Mouse (Mus musculus) hindbrain, embryonic 15.5 days (tissue): ENCODE measurements around the gene Ngp. TPM values are rescaled to one million over a fixed set of nuclear protein-coding genes. Genes with fewer than 3 reads are reported as not detected.
"Not testable (repeated sequence)": the region's sequence is repeated elsewhere in the genome, so short reads cannot be mapped to it uniquely, and the experiment has no call there.

Experiments used
- ATAC-seq: fragments of 200-750 bp; cut with Nextera tagmentation; 2 replicates; pipeline ENCODE4 v1.8.0; 2017; ENCODE audit warnings: low read depth, moderate number of reproducible peaks, moderate TSS enrichment; ENCODE audit not compliant: low FRiP score
- H3K27ac ChIP-seq: fragments of 300-500 bp; sonication (generic); replicated peaks from 2 replicates; pipeline ENCODE4 v1.5.1; 2015; ENCODE audit warnings: mild to moderate bottlenecking, inconsistent platforms
- H3K27me3 ChIP-seq: fragments of 300-500 bp; sonication (generic); 2 replicates; pipeline ENCODE4 v1.6.1; 2015; ENCODE audit warnings: control low read depth, inconsistent platforms
- H3K36me3 ChIP-seq: fragments of 300-500 bp; sonication (generic); 2 replicates; pipeline ENCODE4 v1.6.1; 2015; ENCODE audit warnings: control low read depth, inconsistent platforms
- H3K4me1 ChIP-seq: fragments of 300-500 bp; sonication (generic); replicated peaks from 2 replicates; pipeline ENCODE4 v1.6.1; 2015; ENCODE audit warnings: control low read depth, inconsistent platforms
- H3K4me2 ChIP-seq: fragments of 300-500 bp; sonication (generic); 2 replicates; pipeline ENCODE4 v1.6.1; 2015; ENCODE audit warnings: moderate library complexity, mild to moderate bottlenecking, inconsistent platforms
- H3K4me3 ChIP-seq: fragments of 300-500 bp; sonication (generic); 2 replicates; pipeline ENCODE4 v1.5.1; 2015; ENCODE audit warnings: mild to moderate bottlenecking, inconsistent platforms
- H3K9ac ChIP-seq: fragments of 300-500 bp; sonication (generic); 2 replicates; pipeline ENCODE4 v1.6.1; 2015; ENCODE audit warnings: inconsistent platforms
- H3K9me3 ChIP-seq: fragments of 300-500 bp; sonication (generic); 2 replicates; pipeline ENCODE4 v1.6.1; 2016; ENCODE audit warnings: control low read depth, inconsistent platforms
- WGBS: fragments of 180-500 bp; shearing (Covaris S2); methylation state at CpG from one replicate; pipeline ENCODE4 v1.1.7; 2015; 5-methylcytosine and 5-hydroxymethylcytosine counted together
- polyA plus RNA-seq: library from polyadenylated mRNA; unstranded; fragments of >200 nt; fragmentation: Nextera tagmentation; extraction: Ambion mirVana; gene quantifications from 2 replicates; pipeline ENCODE4 v1.2.1, GENCODE M21; 2015

The Ngp gene
- polyA plus RNA-seq = 0.77 and 1.4 TPM in 2 replicates

DNA sequence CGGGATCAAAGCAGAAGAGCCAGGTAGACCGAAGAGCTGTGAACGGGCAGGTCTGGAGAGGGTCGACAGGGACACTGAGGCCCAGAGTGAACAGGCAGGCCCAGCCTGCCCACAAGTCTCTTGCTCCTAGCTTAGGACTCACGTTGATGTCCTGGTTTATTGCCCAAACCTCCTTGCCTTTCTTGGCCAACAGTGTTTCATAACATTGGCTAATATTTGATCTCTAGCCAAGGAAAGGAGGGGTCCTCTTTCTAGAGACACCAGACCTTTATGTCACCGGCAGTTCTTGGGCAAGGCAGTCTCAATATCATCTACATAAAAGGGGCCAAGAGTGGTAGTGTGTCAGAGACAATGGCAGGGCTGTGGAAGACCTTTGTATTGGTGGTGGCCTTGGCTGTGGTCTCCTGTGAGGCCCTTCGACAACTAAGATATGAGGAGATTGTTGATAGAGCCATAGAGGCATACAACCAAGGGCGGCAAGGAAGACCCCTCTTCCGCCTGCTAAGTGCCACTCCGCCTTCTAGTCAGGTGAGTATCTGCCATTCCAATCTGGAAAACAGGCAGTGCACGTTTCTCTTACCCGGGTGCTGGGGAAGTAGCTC is at the start of gene Ngp:
Ngp (plus strand) TSS at position 237 of the 602 bp plus-strand sequence.
- Histone ChIP-seq H3K9ac (no peak within 1 kb of the TSS), H3K4me1 (no peaks in the 10 kb centered on the region), H3K9me3 (no peaks in the 10 kb centered on the region), H3K4me3 (no peak within 1 kb of the TSS), H3K27me3 (no peaks in the 10 kb centered on the region), H3K36me3 (no peaks in the 10 kb centered on the region), H3K4me2 (no peak within 1 kb of the TSS), H3K27ac (no peak within 1 kb of the TSS)
- no peak for ATAC-seq
- WGBS = 94% methylated on average over 12 of the region's 12 CpGs

DNA sequence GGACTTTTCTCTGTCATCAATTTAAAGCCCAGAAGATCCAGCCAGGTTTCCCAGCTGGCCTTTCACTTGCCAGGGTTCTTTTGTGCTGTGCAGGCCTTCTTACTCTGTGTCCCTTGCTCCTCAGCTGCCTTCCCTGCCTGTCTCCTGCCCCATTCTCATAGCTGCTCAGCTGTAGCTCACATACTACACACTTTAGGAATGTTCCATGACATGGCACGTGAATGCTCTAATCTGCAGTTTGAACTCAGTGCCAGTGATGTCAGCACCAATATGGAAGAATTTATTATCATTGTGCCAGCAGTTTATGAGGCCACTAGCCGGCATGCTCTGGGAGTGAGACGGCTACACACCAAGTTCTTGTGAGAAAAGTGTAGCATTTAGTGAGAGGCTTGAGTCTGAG is 49.7 kb upstream of the Ngp start:
- H3K27ac ChIP-seq = no peak overlapping the region
- H3K4me1 ChIP-seq = no peaks in the 10 kb centered on the region
- 94% methylated on average over 3 of the region's 3 CpGs for WGBS
- no peak overlapping the region for H3K4me3 ChIP-seq
- H3K9me3 ChIP-seq = no peaks in the 10 kb centered on the region
- H3K27me3 ChIP-seq = no peaks in the 10 kb centered on the region
- H3K36me3 ChIP-seq = peaks cover 24% of the 10 kb centered on the region
- ATAC-seq = no peak
- no peak overlapping the region for H3K4me2 ChIP-seq
- no peak overlapping the region for H3K9ac ChIP-seq

DNA sequence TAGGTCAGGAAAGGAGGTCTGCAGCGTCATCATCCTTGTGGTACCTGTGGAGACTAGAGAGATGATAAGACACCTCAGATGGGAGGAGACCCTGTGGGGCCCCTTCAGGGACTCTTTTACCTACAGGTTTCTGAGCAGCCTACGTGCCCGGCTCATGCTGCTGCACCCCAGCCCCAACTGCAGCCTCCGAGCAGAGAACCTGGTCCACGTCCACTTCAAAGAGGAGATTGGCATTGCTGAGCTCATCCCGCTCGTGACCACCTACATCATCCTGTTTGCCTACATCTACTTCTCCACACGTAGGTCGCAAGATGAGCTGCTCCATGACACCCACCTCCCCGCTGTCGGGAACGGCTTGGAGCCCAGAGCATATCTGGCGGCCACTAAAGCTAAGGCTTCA is 45.7 kb upstream of the Ngp start:
- Histone ChIP-seq H3K27me3 (no peaks in the 10 kb centered on the region), H3K9me3 (no peaks in the 10 kb centered on the region), H3K4me1 (no peaks in the 10 kb centered on the region), H3K27ac (no peak overlapping the region), H3K4me2 (no peak overlapping the region), H3K4me3 (no peak overlapping the region), H3K9ac (no peak overlapping the region), H3K36me3 (peaks cover 44% of the 10 kb centered on the region)
- 95% methylated on average over 13 of the region's 13 CpGs for WGBS
- no peak for ATAC-seq

DNA sequence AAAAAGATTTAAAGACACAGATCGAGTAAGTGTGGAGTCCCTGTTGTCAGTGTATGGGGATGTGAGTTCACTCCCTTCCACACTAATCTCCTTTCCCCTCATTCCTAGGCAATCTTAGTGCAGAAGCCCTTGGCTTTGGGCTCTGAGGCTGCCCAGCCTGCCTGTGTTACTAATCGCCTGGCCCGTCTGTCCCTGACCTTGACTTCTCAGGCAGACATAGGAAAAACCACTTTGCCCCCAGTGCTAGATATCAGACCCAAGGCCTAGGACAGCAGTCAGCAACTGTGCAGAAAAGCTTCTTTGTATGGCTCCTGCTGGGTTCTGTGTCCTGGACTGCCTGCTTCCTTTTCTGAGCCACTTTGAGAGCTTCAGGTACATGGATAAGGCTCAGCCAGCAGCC is 43.9 kb upstream of the Ngp start:
- Histone ChIP-seq H3K27me3 (no peaks in the 10 kb centered on the region), H3K27ac (no peak overlapping the region), H3K4me3 (no peak overlapping the region), H3K9me3 (no peaks in the 10 kb centered on the region), H3K36me3 (peaks cover 50% of the 10 kb centered on the region), H3K4me1 (no peaks in the 10 kb centered on the region), H3K4me2 (no peak overlapping the region), H3K9ac (no peak overlapping the region)
- 97% methylated on average over 3 of the region's 3 CpGs for WGBS
- ATAC-seq = no peak

DNA sequence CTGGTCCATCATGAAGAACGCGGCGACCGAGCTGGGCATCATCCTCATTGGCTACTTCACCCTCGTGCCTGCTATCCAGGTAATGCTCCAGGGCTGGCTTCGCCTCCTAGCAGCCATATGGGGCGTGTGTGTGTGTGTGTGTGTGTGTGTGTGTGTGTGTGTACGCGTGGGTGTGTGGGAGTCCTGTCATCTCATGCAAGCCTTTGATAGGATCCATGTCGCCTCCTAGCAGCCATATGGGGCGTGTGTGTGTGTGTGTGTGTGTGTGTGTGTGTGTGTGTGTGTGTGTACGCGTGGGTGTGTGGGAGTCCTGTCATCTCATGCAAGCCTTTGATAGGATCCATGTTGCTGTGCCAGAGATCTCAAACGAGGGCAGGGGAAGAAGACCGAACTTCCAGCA is 41.9 kb upstream of the Ngp start:
- not testable (repeated sequence) for H3K9ac ChIP-seq, H3K27ac ChIP-seq, H3K4me2 ChIP-seq, H3K27me3 ChIP-seq, H3K4me1 ChIP-seq, H3K9me3 ChIP-seq, ATAC-seq, H3K4me3 ChIP-seq
- WGBS = 88% methylated on average over 15 of the region's 15 CpGs
- peaks cover 53% of the 10 kb centered on the region for H3K36me3 ChIP-seq

DNA sequence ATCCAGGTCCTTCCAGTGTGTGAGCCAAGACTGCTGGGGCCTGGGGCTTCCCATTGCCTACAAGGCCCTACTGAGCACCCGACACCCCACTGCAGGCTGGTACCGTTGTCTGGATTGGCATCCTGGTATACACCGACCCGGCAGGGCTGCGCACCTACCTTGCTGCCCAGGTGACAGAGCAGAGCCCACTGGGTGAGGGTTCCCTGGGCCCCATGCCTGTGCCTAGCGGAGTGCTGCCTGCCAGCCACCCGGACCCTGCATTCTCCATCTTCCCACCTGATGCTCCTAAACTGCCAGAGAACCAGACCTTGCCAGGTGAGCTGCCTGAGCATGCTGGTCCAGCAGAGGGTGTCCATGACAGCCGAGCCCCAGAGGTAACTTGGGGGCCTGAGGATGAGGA is 40.2 kb upstream of the Ngp start:
- H3K4me3 ChIP-seq = no peak overlapping the region
- H3K4me2 ChIP-seq = no peak overlapping the region
- no peaks in the 10 kb centered on the region for H3K27me3 ChIP-seq
- no peaks in the 10 kb centered on the region for H3K4me1 ChIP-seq
- H3K27ac ChIP-seq = no peak overlapping the region
- peaks cover 61% of the 10 kb centered on the region for H3K36me3 ChIP-seq
- no peak overlapping the region for H3K9ac ChIP-seq
- no peak for ATAC-seq
- H3K9me3 ChIP-seq = no peaks in the 10 kb centered on the region
- WGBS = 96% methylated on average over 8 of the region's 8 CpGs

DNA sequence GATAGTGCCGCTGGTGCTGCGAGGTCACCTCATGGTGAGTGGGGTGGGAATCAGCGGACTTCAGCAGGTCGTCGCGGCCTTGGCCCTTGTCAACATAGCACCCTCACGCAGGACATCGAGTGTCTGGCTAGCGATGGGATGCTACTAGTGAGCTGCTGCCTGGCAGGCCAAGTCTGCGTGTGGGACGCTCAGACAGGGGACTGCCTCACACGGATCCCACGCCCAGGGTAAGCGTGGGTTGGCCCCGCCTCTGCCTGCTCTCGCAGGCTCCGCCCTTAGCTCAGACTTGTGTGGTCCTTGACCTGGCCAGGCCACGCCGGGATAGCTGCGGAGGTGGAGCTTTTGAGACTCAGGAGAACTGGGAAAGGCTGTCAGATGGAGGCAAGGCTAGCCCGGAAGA is 38.9 kb upstream of the Ngp start:
- H3K27ac ChIP-seq = no peak overlapping the region
- H3K4me2 ChIP-seq = no peak overlapping the region
- no peak overlapping the region for H3K4me3 ChIP-seq
- peaks cover 71% of the 10 kb centered on the region for H3K36me3 ChIP-seq
- H3K9ac ChIP-seq = no peak overlapping the region
- ATAC-seq = no peak; the same call in 1 of the 2 replicates
- H3K9me3 ChIP-seq = no peaks in the 10 kb centered on the region
- WGBS = 45% methylated on average over 21 of the region's 21 CpGs
- H3K27me3 ChIP-seq = no peaks in the 10 kb centered on the region
- no peaks in the 10 kb centered on the region for H3K4me1 ChIP-seq

DNA sequence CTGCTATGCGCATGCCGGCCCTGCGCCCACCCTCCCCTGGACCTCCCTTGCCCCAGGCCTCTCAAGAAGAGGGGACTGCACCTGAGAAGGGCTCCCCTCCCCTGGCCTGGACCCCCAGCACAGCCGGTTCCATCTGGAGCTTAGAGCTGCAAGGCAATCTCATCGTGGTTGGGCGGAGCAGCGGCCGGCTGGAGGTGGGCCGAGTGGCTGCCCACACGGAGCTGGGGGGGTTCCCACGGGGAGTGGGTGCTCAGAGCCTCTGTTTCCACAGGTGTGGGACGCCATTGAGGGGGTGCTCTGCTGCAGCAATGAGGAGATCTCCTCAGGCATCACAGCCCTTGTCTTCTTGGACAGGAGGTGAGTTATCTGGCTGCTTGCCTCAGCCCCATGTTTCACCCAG is 38.3 kb upstream of the Ngp start:
- H3K9me3 ChIP-seq = no peaks in the 10 kb centered on the region
- H3K4me1 ChIP-seq = no peaks in the 10 kb centered on the region
- peaks cover 71% of the 10 kb centered on the region for H3K36me3 ChIP-seq
- WGBS = 86% methylated on average over 12 of the region's 12 CpGs
- H3K4me3 ChIP-seq = no peak overlapping the region
- H3K27me3 ChIP-seq = no peaks in the 10 kb centered on the region
- no peak overlapping the region for H3K9ac ChIP-seq
- ATAC-seq = no peak
- no peak overlapping the region for H3K27ac ChIP-seq
- no peak overlapping the region for H3K4me2 ChIP-seq

DNA sequence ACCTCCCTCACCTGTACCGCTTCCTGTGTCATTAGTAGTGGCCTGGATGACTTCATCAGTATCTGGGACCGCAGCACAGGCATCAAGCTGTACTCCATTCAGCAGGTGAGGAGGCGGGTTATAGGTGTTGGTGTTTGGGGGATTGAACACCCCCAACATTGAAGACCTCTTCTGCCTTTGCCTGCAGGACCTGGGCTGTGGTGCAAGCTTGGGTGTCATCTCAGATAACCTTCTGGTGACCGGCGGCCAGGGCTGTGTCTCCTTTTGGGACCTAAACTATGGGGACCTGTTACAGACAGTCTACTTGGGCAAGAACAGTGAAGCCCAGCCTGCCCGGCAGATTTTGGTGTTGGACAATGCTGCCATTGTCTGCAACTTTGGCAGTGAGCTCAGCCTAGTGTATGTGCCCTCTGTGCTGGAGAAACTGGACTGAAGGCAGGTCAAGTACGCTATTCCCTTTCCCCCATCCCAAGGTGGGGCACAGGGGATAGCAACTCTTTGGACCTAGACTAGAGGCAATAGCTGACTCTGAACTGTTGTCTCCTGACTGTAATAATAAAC is 35.1 kb upstream of the Ngp start:
- Histone ChIP-seq H3K4me3 (no peak overlapping the region), H3K27me3 (no peaks in the 10 kb centered on the region), H3K27ac (no peak overlapping the region), H3K4me2 (no peak overlapping the region), H3K4me1 (no peaks in the 10 kb centered on the region), H3K9ac (no peak overlapping the region), H3K9me3 (no peaks in the 10 kb centered on the region), H3K36me3 (peaks cover 73% of the 10 kb centered on the region)
- no peak for ATAC-seq
- 86% methylated on average over 7 of the region's 7 CpGs for WGBS

DNA sequence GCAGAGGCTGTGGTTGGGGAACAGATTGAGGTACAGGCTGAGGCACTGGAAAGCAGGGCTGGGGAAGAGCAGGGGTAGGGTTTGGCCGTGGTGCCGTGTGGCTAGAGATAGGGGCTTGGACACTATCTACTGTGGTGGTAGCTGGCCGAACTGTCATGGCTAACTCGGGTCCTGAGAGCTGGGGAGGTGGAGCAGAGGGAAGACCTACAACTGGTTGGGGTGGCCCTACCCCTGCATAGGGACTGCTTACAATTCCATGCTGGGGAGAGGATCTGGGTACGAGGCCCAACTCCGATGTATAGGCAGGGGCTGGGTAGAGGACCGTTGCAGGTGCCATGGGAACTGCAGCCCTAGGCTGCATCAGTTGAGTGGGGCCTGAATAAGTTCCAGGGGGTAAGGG is 31.5 kb upstream of the Ngp start:
- 96% methylated on average over 7 of the region's 7 CpGs for WGBS
- no peak overlapping the region for H3K4me2 ChIP-seq
- H3K9ac ChIP-seq = no peak overlapping the region
- no peak overlapping the region for H3K27ac ChIP-seq
- H3K9me3 ChIP-seq = no peaks in the 10 kb centered on the region
- H3K4me1 ChIP-seq = no peaks in the 10 kb centered on the region
- no peak for ATAC-seq
- no peak overlapping the region for H3K4me3 ChIP-seq
- no peaks in the 10 kb centered on the region for H3K27me3 ChIP-seq
- H3K36me3 ChIP-seq = peaks cover 94% of the 10 kb centered on the region

DNA sequence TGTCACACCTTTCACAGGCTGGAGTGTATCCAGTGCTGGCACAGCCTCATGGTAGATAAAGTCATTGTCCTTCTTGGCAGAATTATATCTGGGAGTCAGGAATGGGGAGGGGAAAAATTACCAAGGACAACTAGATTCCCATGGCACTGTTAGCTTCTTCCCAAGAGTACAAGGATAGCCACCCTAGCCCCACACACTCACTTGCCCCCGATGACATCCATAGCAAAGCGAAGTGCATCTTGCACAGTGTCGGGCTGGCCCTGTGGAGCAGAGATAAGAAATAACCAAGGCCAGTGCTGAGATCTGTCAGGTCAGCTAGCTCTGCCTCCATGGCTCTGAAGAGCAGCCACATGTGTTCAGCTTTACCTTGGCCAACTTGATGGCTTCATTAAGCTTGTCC is 28.7 kb upstream of the Ngp start:
- no peak for ATAC-seq
- WGBS = 100% methylated on average over 3 of the region's 3 CpGs

DNA sequence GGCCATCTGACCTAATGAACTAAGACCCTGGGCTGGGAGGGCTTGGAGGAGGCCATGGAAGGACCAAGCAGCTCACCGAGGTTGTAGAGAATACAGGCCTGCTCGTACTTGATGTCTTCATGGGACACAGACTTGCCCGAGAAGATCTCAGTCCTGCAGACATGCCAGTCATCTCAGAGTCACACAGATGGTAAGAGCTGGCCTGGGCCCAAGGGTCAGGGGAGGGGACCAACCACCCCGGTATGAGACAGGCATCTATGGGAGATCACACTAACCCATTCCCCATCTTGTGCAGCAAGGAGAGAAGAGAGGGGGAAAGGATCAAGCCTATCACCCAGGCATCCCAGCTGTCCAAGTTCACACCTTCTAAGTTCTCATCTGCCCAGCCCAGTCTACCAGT is 26.3 kb upstream of the Ngp start:
- Histone ChIP-seq H3K36me3 (peaks cover 63% of the 10 kb centered on the region), H3K27me3 (no peaks in the 10 kb centered on the region), H3K4me3 (no peak overlapping the region), H3K4me1 (no peaks in the 10 kb centered on the region), H3K9ac (no peak overlapping the region), H3K4me2 (no peak overlapping the region), H3K27ac (no peak overlapping the region), H3K9me3 (no peaks in the 10 kb centered on the region)
- WGBS = 85% methylated on average over 4 of the region's 4 CpGs
- ATAC-seq = no peak

More for the DNA sequence above, 28.7 kb upstream of the Ngp start:
- Histone ChIP-seq H3K36me3 (peaks cover 71% of the 10 kb centered on the region), H3K4me2 (no peak overlapping the region), H3K27ac (no peak overlapping the region), H3K4me1 (no peaks in the 10 kb centered on the region), H3K27me3 (no peaks in the 10 kb centered on the region), H3K9ac (no peak overlapping the region), H3K9me3 (no peaks in the 10 kb centered on the region), H3K4me3 (no peak overlapping the region)

DNA sequence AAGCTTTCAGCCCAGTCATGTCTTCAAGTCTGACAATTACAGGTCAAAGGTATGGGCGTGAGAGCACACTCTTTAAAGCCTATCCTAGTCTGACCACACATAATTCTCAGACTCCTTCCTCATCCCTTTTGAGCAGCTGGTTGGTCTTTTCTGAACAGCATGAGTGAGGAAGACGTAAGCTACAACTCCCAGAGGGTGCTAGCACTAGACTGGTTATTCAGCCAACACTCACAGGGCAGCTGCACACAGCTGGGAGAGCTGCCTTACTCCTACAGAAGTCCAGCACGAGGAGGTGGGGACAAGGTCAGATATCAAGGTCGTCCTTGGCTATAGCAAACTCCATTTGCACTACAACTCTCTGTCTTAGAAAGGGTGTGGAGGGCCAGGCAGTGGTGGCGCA is 18.9 kb upstream of the Ngp start:
- ATAC-seq = no peak
- Histone ChIP-seq H3K36me3 (peaks cover 18% of the 10 kb centered on the region), H3K4me2 (no peak overlapping the region), H3K9ac (no peak overlapping the region), H3K27ac (no peak overlapping the region), H3K4me3 (no peak overlapping the region), H3K27me3 (no peaks in the 10 kb centered on the region), H3K9me3 (no peaks in the 10 kb centered on the region), H3K4me1 (peaks cover 3% of the 10 kb centered on the region; the same call in 1 of the 2 replicates)
- WGBS = 84% methylated on average over 5 of the region's 5 CpGs
